Mouse (Mus musculus) E14TG2a.4 (cell line): ENCODE results near the gene 4930518I15Rik.
"Not testable (repeated sequence)": the region's sequence is repeated elsewhere in the genome, so short reads cannot be mapped to it uniquely, and the experiment has no call there.

ENCODE experiments used
- H3K27me3 ChIP-seq: 2 replicates; pipeline ENCODE4 v1.6.1; 2014; ENCODE audit warnings: low read length, control low read depth; ENCODE audit not compliant: insufficient read depth
- H3K36me3 ChIP-seq: 2 replicates; pipeline ENCODE4 v1.6.1; 2014; ENCODE audit warnings: low read length, control low read depth; ENCODE audit not compliant: insufficient read depth
- H3K4me1 ChIP-seq: replicated peaks from 2 replicates; pipeline ENCODE4 v1.6.1; 2014; ENCODE audit warnings: low read depth, low read length, control low read depth
- H3K4me3 ChIP-seq: replicated peaks from 2 replicates; pipeline ENCODE4 v1.5.1; 2014; ENCODE audit warnings: mild to moderate bottlenecking, low read length
- H3K9me3 ChIP-seq: 2 replicates; pipeline ENCODE4 v1.6.1; 2014; ENCODE audit warnings: low read length, control low read depth
- CTCF ChIP-seq: conservative IDR thresholded peaks from 2 replicates; pipeline ENCODE4 v1.5.1; 2014; ENCODE audit warnings: low read length
- NANOG ChIP-seq: IDR thresholded peaks from 2 replicates; pipeline ENCODE4 v1.6.1; 2014; ENCODE audit warnings: borderline replicate concordance, low read length, mixed read lengths
- POU5F1 ChIP-seq: IDR thresholded peaks from 2 replicates; pipeline ENCODE4 v1.6.1; 2014; ENCODE audit warnings: low read length, borderline replicate concordance

Gene 4930518I15Rik

GRCm38 (mm10) chr2:156856311-156856710, 1.4 kb downstream of the 4930518I15Rik start:
- Histone ChIP-seq H3K27me3 (no peaks in the 10 kb centered on the region), H3K4me3 (no peak overlapping the region), H3K4me1 (peaks cover 70% of the 10 kb centered on the region), H3K36me3 (peaks cover 61% of the 10 kb centered on the region), H3K9me3 (no peaks in the 10 kb centered on the region)
- TF ChIP-seq CTCF (no peak), POU5F1 (no peak), NANOG (no peak)

- not testable (repeated sequence) for H3K9me3 ChIP-seq, H3K4me3 ChIP-seq, H3K27me3 ChIP-seq
- Histone ChIP-seq H3K36me3 (peaks cover 82% of the 10 kb centered on the region), H3K4me1 (peaks cover 77% of the 10 kb centered on the region)
These were observed 3.6 kb downstream of the 4930518I15Rik start for GRCm38 (mm10) chr2:156853999-156854771.

GRCm38 (mm10) chr2:156853584-156853983, 4.2 kb downstream of the 4930518I15Rik start:
- not testable (repeated sequence) for H3K4me3 ChIP-seq, H3K9me3 ChIP-seq, H3K27me3 ChIP-seq
- peaks cover 77% of the 10 kb centered on the region for H3K4me1 ChIP-seq
- H3K36me3 ChIP-seq, result peaks cover 88% of the 10 kb centered on the region

- TF ChIP-seq NANOG (no peak), POU5F1 (no peak), CTCF (no peak)
- no peak overlapping the region for H3K4me3 ChIP-seq
- H3K36me3 ChIP-seq, result peaks cover 91% of the 10 kb centered on the region
These were observed 7.2 kb downstream of the 4930518I15Rik start for GRCm38 (mm10) chr2:156850505-156850904.

GRCm38 (mm10) chr2:156848526-156849182, 9.1 kb downstream of the 4930518I15Rik start:
- TF ChIP-seq CTCF, result no peak
- no peak for TF ChIP-seq POU5F1
- no peak for TF ChIP-seq NANOG
- H3K27me3 ChIP-seq, result no peaks in the 10 kb centered on the region
- H3K4me3 ChIP-seq, result no peak overlapping the region
- no peaks in the 10 kb centered on the region for H3K9me3 ChIP-seq
- H3K36me3 ChIP-seq, result peaks cover 96% of the 10 kb centered on the region
- peaks cover 91% of the 10 kb centered on the region for H3K4me1 ChIP-seq

More at GRCm38 (mm10) chr2:156850505-156850904, 7.2 kb downstream of the 4930518I15Rik start:
- H3K4me1 ChIP-seq, result peaks cover 81% of the 10 kb centered on the region
- H3K9me3 ChIP-seq, result no peaks in the 10 kb centered on the region
- no peaks in the 10 kb centered on the region for H3K27me3 ChIP-seq

GRCm38 (mm10) chr2:156847653-156848052, 10.1 kb downstream of the 4930518I15Rik start:
- no peak overlapping the region for H3K4me3 ChIP-seq
- peaks cover 91% of the 10 kb centered on the region for H3K36me3 ChIP-seq
- H3K27me3 ChIP-seq, result no peaks in the 10 kb centered on the region
- H3K4me1 ChIP-seq, result peaks cover 96% of the 10 kb centered on the region
- no peaks in the 10 kb centered on the region for H3K9me3 ChIP-seq
- TF ChIP-seq CTCF, result no peak
- no peak for TF ChIP-seq POU5F1
- TF ChIP-seq NANOG, result no peak

- H3K4me3 ChIP-seq, result peak overlapping the region; percentile 92
- H3K9me3 ChIP-seq, result no peaks in the 10 kb centered on the region
- H3K27me3 ChIP-seq, result no peaks in the 10 kb centered on the region
- H3K4me1 ChIP-seq, result peaks cover 85% of the 10 kb centered on the region
- TF ChIP-seq CTCF, result no peak
- no peak for TF ChIP-seq NANOG
- no peak for TF ChIP-seq POU5F1
- peaks cover 62% of the 10 kb centered on the region for H3K36me3 ChIP-seq
These were observed 13.0 kb downstream of the 4930518I15Rik start for GRCm38 (mm10) chr2:156844715-156845114.

- TF ChIP-seq POU5F1, result no peak
- TF ChIP-seq CTCF, result no peak
- no peak for TF ChIP-seq NANOG
- Histone ChIP-seq H3K4me3 (peak overlapping the region; percentile 92), H3K9me3 (no peaks in the 10 kb centered on the region), H3K36me3 (peaks cover 49% of the 10 kb centered on the region), H3K4me1 (peaks cover 82% of the 10 kb centered on the region), H3K27me3 (no peaks in the 10 kb centered on the region)
These were observed 14.4 kb downstream of the 4930518I15Rik start for GRCm38 (mm10) chr2:156843331-156843730.

- TF ChIP-seq CTCF, result no peak
- no peak for TF ChIP-seq NANOG
- no peak for TF ChIP-seq POU5F1
- peaks cover 82% of the 10 kb centered on the region for H3K4me1 ChIP-seq
- peak overlapping the region; percentile 92 for H3K4me3 ChIP-seq
- no peaks in the 10 kb centered on the region for H3K9me3 ChIP-seq
- H3K27me3 ChIP-seq, result no peaks in the 10 kb centered on the region
- peaks cover 49% of the 10 kb centered on the region for H3K36me3 ChIP-seq
These were observed 15.0 kb downstream of the 4930518I15Rik start for GRCm38 (mm10) chr2:156842711-156843110.
